Mouse (Mus musculus) E14TG2a.4 (cell line): ENCODE results near the gene Zfand3.

Source experiments
- H3K27me3 ChIP-seq: 2 replicates; pipeline ENCODE4 v1.6.1; 2014; ENCODE audit warnings: low read length, control low read depth; ENCODE audit not compliant: insufficient read depth
- H3K36me3 ChIP-seq: 2 replicates; pipeline ENCODE4 v1.6.1; 2014; ENCODE audit warnings: low read length, control low read depth; ENCODE audit not compliant: insufficient read depth
- H3K4me1 ChIP-seq: replicated peaks from 2 replicates; pipeline ENCODE4 v1.6.1; 2014; ENCODE audit warnings: low read depth, low read length, control low read depth
- H3K4me3 ChIP-seq: replicated peaks from 2 replicates; pipeline ENCODE4 v1.5.1; 2014; ENCODE audit warnings: mild to moderate bottlenecking, low read length
- H3K9me3 ChIP-seq: 2 replicates; pipeline ENCODE4 v1.6.1; 2014; ENCODE audit warnings: low read length, control low read depth
- CTCF ChIP-seq: conservative IDR thresholded peaks from 2 replicates; pipeline ENCODE4 v1.5.1; 2014; ENCODE audit warnings: low read length
- NANOG ChIP-seq: IDR thresholded peaks from 2 replicates; pipeline ENCODE4 v1.6.1; 2014; ENCODE audit warnings: borderline replicate concordance, low read length, mixed read lengths
- POU5F1 ChIP-seq: IDR thresholded peaks from 2 replicates; pipeline ENCODE4 v1.6.1; 2014; ENCODE audit warnings: low read length, borderline replicate concordance

Zfand3 gene

GRCm38 (mm10) chr17:30129220-30129619 lies 124.7 kb downstream of the Zfand3 start:
- peaks cover 5% of the 10 kb centered on the region for H3K4me1 ChIP-seq
- H3K36me3 ChIP-seq: no peaks in the 10 kb centered on the region
- TF ChIP-seq NANOG (no peak), POU5F1 (no peak), CTCF (no peak)
- no peak overlapping the region for H3K4me3 ChIP-seq
- H3K27me3 ChIP-seq: no peaks in the 10 kb centered on the region
- H3K9me3 ChIP-seq: no peaks in the 10 kb centered on the region

- H3K9me3 ChIP-seq: no peaks in the 10 kb centered on the region
- no peak overlapping the region for H3K4me3 ChIP-seq
- H3K4me1 ChIP-seq: peaks cover 8% of the 10 kb centered on the region
- peaks cover 4% of the 10 kb centered on the region for H3K36me3 ChIP-seq
- TF ChIP-seq CTCF: no peak
- TF ChIP-seq NANOG: no peak
- TF ChIP-seq POU5F1: no peak
- H3K27me3 ChIP-seq: no peaks in the 10 kb centered on the region
Measured at GRCm38 (mm10) chr17:30130326-30130725, 125.8 kb downstream of the Zfand3 start.

- no peaks in the 10 kb centered on the region for H3K9me3 ChIP-seq
- no peak overlapping the region for H3K4me3 ChIP-seq
- peaks cover 14% of the 10 kb centered on the region for H3K36me3 ChIP-seq
- no peak for TF ChIP-seq NANOG
- TF ChIP-seq CTCF: no peak
- no peak for TF ChIP-seq POU5F1
- peaks cover 8% of the 10 kb centered on the region for H3K4me1 ChIP-seq
- no peaks in the 10 kb centered on the region for H3K27me3 ChIP-seq
Measured at GRCm38 (mm10) chr17:30133641-30134040, 129.1 kb downstream of the Zfand3 start.

GRCm38 (mm10) chr17:30134955-30135735 lies 130.6 kb downstream of the Zfand3 start:
- H3K9me3 ChIP-seq: no peaks in the 10 kb centered on the region
- peaks cover 14% of the 10 kb centered on the region for H3K36me3 ChIP-seq
- H3K4me1 ChIP-seq: peaks cover 8% of the 10 kb centered on the region
- H3K4me3 ChIP-seq: no peak overlapping the region
- H3K27me3 ChIP-seq: no peaks in the 10 kb centered on the region
- TF ChIP-seq POU5F1 (no peak), CTCF (no peak), NANOG (no peak)

GRCm38 (mm10) chr17:30135890-30136289 lies 131.4 kb downstream of the Zfand3 start:
- H3K9me3 ChIP-seq: no peaks in the 10 kb centered on the region
- no peaks in the 10 kb centered on the region for H3K27me3 ChIP-seq
- peaks cover 14% of the 10 kb centered on the region for H3K36me3 ChIP-seq
- no peak for TF ChIP-seq POU5F1
- TF ChIP-seq CTCF: no peak
- no peak for TF ChIP-seq NANOG
- H3K4me1 ChIP-seq: peaks cover 8% of the 10 kb centered on the region
- H3K4me3 ChIP-seq: no peak overlapping the region

GRCm38 (mm10) chr17:30136684-30137083 lies 132.2 kb downstream of the Zfand3 start:
- TF ChIP-seq CTCF: no peak
- no peak for TF ChIP-seq POU5F1
- Histone ChIP-seq H3K4me1 (peaks cover 8% of the 10 kb centered on the region), H3K9me3 (no peaks in the 10 kb centered on the region)

GRCm38 (mm10) chr17:30137115-30137514 lies 132.6 kb downstream of the Zfand3 start:
- Histone ChIP-seq H3K4me1 (peaks cover 8% of the 10 kb centered on the region), H3K4me3 (no peak overlapping the region), H3K9me3 (no peaks in the 10 kb centered on the region), H3K36me3 (peaks cover 14% of the 10 kb centered on the region), H3K27me3 (no peaks in the 10 kb centered on the region)
- TF ChIP-seq CTCF (no peak), POU5F1 (no peak), NANOG (no peak)

More at GRCm38 (mm10) chr17:30136684-30137083, 132.2 kb downstream of the Zfand3 start:
- no peak overlapping the region for H3K4me3 ChIP-seq
- H3K27me3 ChIP-seq: no peaks in the 10 kb centered on the region
- H3K36me3 ChIP-seq: peaks cover 14% of the 10 kb centered on the region

GRCm38 (mm10) chr17:30144114-30144513 lies 139.6 kb downstream of the Zfand3 start:
- Histone ChIP-seq H3K4me3 (no peak overlapping the region), H3K4me1 (0 out of 2 replicates have a peak, but pooled peaks cover 3% of the 10 kb centered on the region), H3K27me3 (no peaks in the 10 kb centered on the region), H3K9me3 (no peaks in the 10 kb centered on the region), H3K36me3 (peaks cover 3% of the 10 kb centered on the region; the same call in 1 of the 2 replicates)
- TF ChIP-seq CTCF (no peak), POU5F1 (no peak), NANOG (no peak)

GRCm38 (mm10) chr17:30145596-30146149 lies 141.1 kb downstream of the Zfand3 start:
- Histone ChIP-seq H3K27me3 (no peaks in the 10 kb centered on the region), H3K36me3 (peaks cover 3% of the 10 kb centered on the region; the same call in 1 of the 2 replicates), H3K4me1 (peaks cover 3% of the 10 kb centered on the region; the same call in 1 of the 2 replicates), H3K9me3 (no peaks in the 10 kb centered on the region), H3K4me3 (no peak overlapping the region)
- TF ChIP-seq NANOG (no peak), POU5F1 (no peak), CTCF (no peak)
